Mouse (Mus musculus): ENCODE measurements around the gene Mylk. TPM values are rescaled to one million over a fixed set of nuclear protein-coding genes. Genes with fewer than 3 reads are reported as not detected.
A peak's percentile ranks its signal among the peaks of the same experiment; 100 is the strongest.

Mylk gene
- polyA plus RNA-seq, 1 experiment from 2014 or later, result 18.1 TPM

DNA sequence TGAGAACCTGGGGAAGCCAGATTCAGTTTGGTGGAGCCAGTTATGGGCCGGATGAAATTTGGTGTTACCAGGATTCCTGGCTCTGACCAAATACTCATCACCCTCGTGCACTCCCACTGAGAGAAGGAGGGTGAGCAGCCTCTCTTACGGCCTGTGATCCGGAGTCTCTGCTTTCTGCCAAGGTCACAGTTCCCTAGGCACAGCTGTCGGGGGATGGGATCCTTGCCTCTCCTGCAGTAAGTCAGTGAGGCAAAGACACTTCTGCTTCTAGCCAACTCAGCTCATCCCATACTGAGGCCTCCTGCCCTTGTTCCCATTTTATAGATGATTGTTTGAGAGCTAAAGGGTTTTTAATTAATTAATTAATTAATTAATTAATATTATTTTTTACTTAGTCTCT lies 13.2 kb downstream of the Mylk start:
- Histone ChIP-seq H3K9me3 (ENCODE audit: control insufficient read depth, low read length) (no peaks in the 10 kb centered on the region), H3K4me3 (ENCODE audit: low read depth, low read length) (no peak overlapping the region), H3K27me3 (replicated peaks; ENCODE audit: control insufficient read depth, insufficient read depth, low read length) (no peaks in the 10 kb centered on the region), H3K9ac (ENCODE audit: low read depth, low read length) (no peak overlapping the region), H3K36me3 (ENCODE audit: control insufficient read depth, insufficient read depth, low read length) (no peaks in the 10 kb centered on the region), H3K4me1 (ENCODE audit: control insufficient read depth, insufficient read depth, low read length) (0 out of 2 replicates have a peak, but pooled peaks cover 7% of the 10 kb centered on the region), H3K27ac (replicated peaks; ENCODE audit: low read depth, low read length) (no peak overlapping the region), H3K4me2 (ENCODE audit: low read depth, low read length) (no peak overlapping the region)
- 62% methylated on average over 5 of the region's 5 CpGs for WGBS
- DNase-seq (ENCODE audit: low spot score), result no peak
- ATAC-seq (ENCODE audit: low read depth), result no peak

DNA sequence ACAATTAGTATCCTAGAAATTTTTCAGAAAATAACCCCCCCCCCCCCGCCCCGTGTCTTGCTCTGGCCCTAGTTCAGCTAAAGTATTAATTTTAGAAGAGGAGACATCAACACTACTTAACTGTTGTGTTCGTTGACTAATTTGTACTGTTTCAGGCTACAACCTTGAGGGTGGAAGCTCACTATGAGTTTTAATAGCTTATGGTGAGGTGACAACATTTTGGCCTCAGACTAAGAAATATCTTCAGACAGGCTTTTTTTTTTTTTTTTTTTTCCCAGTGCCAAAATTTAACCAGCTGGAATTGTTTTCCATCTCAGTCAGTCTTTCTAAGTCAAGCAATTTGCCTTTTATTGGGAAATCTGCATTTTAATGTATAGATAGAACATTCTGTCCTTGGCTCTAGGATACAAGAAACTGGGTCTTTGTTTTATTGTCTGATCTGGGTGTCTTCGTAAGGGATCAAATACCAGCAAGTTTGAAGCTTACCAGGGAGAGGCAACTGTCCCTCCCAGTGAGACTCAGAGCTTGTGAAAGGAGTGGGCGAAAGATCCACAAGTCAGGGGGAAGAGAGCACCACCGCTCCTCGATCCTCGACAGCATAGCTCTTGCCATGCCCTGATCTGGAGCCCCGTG lies 19.1 kb downstream of the Mylk start:
- Histone ChIP-seq H3K9ac (ENCODE audit: low read depth, low read length) (no peak overlapping the region), H3K4me2 (ENCODE audit: low read depth, low read length) (no peak overlapping the region), H3K4me1 (ENCODE audit: control insufficient read depth, insufficient read depth, low read length) (no peaks in the 10 kb centered on the region), H3K27ac (replicated peaks; ENCODE audit: low read depth, low read length) (no peak overlapping the region), H3K4me3 (ENCODE audit: low read depth, low read length) (no peak overlapping the region), H3K36me3 (ENCODE audit: control insufficient read depth, insufficient read depth, low read length) (no peaks in the 10 kb centered on the region), H3K9me3 (ENCODE audit: control insufficient read depth, low read length) (peaks cover 5% of the 10 kb centered on the region; the same call in 1 of the 2 replicates), H3K27me3 (replicated peaks; ENCODE audit: control insufficient read depth, insufficient read depth, low read length) (no peaks in the 10 kb centered on the region)
- DNase-seq (ENCODE audit: low spot score) (no peak), ATAC-seq (ENCODE audit: low read depth) (no peak)
- WGBS, result 86% methylated on average over 9 of the region's 9 CpGs

DNA sequence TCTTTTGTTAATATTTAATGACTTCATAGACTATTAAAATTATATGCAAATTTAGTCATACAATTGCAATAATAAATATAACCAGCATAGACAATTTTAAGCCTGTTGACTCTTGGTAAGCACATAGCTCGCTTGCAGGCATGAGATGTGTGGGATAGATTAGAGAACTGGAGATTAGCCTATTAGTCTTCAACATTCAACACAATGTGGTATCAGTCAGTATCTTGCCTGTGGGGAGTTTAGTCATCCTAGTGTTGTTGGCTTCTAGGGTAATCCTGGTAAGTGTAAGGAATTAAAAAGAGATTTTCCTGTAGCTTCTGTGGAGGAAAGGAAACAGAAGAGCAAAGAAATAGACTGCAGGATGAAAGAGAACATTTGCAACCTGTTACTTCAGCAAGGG lies 20.7 kb downstream of the Mylk start:
- no peaks in the 10 kb centered on the region for H3K27me3 ChIP-seq (replicated peaks; ENCODE audit: control insufficient read depth, insufficient read depth, low read length)
- no peak for DNase-seq (ENCODE audit: low spot score)
- no peak overlapping the region for H3K27ac ChIP-seq (replicated peaks; ENCODE audit: low read depth, low read length)
- 75% methylated on average over 1 of the region's 1 CpGs for WGBS
- H3K36me3 ChIP-seq (ENCODE audit: control insufficient read depth, insufficient read depth, low read length), result no peaks in the 10 kb centered on the region
- H3K4me3 ChIP-seq (ENCODE audit: low read depth, low read length), result no peak overlapping the region
- no peak overlapping the region for H3K9ac ChIP-seq (ENCODE audit: low read depth, low read length)
- H3K9me3 ChIP-seq (ENCODE audit: control insufficient read depth, low read length), result peaks cover 5% of the 10 kb centered on the region; the same call in 1 of the 2 replicates
- no peak for ATAC-seq (ENCODE audit: low read depth)
- H3K4me1 ChIP-seq (ENCODE audit: control insufficient read depth, insufficient read depth, low read length), result no peaks in the 10 kb centered on the region
- H3K4me2 ChIP-seq (ENCODE audit: low read depth, low read length), result no peak overlapping the region

DNA sequence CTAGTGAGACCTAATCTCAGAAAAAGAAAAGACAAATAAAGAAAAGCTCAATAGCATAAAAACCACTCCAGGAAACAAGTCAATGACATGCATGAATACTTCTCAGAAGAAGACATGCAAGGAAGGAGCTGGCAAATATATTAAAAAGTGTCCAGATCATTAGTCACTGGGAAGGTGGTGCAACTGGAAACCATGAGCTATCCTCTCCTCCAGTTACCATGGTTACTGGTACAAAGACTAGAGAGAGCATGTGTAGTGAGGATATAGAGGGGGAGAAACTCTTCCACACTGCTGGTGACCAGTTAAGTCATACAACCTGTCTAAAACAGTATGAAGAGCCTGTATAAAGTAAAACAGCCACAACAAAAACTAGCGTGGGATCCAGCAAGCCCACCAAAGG lies 21.2 kb downstream of the Mylk start:
- peaks cover 5% of the 10 kb centered on the region; the same call in 1 of the 2 replicates for H3K9me3 ChIP-seq (ENCODE audit: control insufficient read depth, low read length)
- H3K27ac ChIP-seq (replicated peaks; ENCODE audit: low read depth, low read length), result no peak overlapping the region
- WGBS, result 91% methylated on average over 1 of the region's 1 CpGs
- ATAC-seq (ENCODE audit: low read depth), result no peak
- no peaks in the 10 kb centered on the region for H3K4me1 ChIP-seq (ENCODE audit: control insufficient read depth, insufficient read depth, low read length)
- H3K4me3 ChIP-seq (ENCODE audit: low read depth, low read length), result no peak overlapping the region
- no peak overlapping the region for H3K4me2 ChIP-seq (ENCODE audit: low read depth, low read length)
- no peaks in the 10 kb centered on the region for H3K27me3 ChIP-seq (replicated peaks; ENCODE audit: control insufficient read depth, insufficient read depth, low read length)
- no peak overlapping the region for H3K9ac ChIP-seq (ENCODE audit: low read depth, low read length)
- no peak for DNase-seq (ENCODE audit: low spot score)
- H3K36me3 ChIP-seq (ENCODE audit: control insufficient read depth, insufficient read depth, low read length), result no peaks in the 10 kb centered on the region

DNA sequence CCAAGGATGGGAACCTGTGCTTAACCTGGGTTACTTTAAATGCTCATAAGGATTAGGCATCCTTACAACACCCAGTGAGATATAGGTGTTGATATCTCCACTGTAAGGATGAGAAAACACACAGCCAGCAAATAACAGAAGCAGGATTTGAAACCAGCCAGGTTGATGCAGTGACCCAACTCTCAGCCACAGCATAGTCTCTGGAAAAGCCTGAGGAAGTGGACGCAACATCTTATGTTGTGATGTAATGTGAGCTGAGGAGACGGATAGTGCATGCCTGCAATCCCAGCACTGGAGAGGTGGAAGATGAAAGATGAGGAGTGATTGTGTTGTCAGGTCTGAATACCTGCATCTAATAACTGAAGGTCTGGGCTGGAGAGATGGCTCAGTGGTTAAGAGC lies 22.4 kb downstream of the Mylk start:
- 86% methylated on average over 2 of the region's 2 CpGs for WGBS
- DNase-seq (ENCODE audit: low spot score) (no peak), ATAC-seq (ENCODE audit: low read depth) (no peak)
- H3K27me3 ChIP-seq (replicated peaks; ENCODE audit: control insufficient read depth, insufficient read depth, low read length), result no peaks in the 10 kb centered on the region
- peaks cover 5% of the 10 kb centered on the region; the same call in 1 of the 2 replicates for H3K9me3 ChIP-seq (ENCODE audit: control insufficient read depth, low read length)
- no peaks in the 10 kb centered on the region for H3K4me1 ChIP-seq (ENCODE audit: control insufficient read depth, insufficient read depth, low read length)
- H3K4me3 ChIP-seq (ENCODE audit: low read depth, low read length), result no peak overlapping the region
- no peak overlapping the region for H3K9ac ChIP-seq (ENCODE audit: low read depth, low read length)
- H3K36me3 ChIP-seq (ENCODE audit: control insufficient read depth, insufficient read depth, low read length), result no peaks in the 10 kb centered on the region
- H3K4me2 ChIP-seq (ENCODE audit: low read depth, low read length), result no peak overlapping the region
- no peak overlapping the region for H3K27ac ChIP-seq (replicated peaks; ENCODE audit: low read depth, low read length)

DNA sequence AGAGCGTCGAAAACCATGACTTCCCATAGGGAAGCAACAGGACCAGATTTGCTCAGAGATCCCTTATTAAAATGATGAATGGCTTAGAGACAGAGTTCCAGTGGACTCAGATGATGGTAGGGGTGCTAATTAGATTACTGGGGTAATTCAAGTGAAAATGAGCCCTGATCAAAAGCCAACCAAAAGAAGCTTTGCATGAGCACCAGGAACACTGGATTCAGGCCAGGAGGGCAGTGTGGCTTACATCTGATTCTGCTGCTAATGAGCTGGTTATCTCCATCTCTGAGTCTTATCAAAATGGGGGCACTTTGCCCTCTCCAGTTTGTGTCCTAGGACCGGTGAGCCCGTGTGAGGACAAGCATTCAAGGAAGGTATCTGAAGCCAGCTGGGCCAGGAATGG lies 23.4 kb downstream of the Mylk start:
- DNase-seq (ENCODE audit: low spot score), result no peak
- Histone ChIP-seq H3K4me3 (ENCODE audit: low read depth, low read length) (no peak overlapping the region), H3K9me3 (ENCODE audit: control insufficient read depth, low read length) (peaks cover 5% of the 10 kb centered on the region; the same call in 1 of the 2 replicates), H3K9ac (ENCODE audit: low read depth, low read length) (no peak overlapping the region), H3K4me2 (ENCODE audit: low read depth, low read length) (no peak overlapping the region), H3K27me3 (replicated peaks; ENCODE audit: control insufficient read depth, insufficient read depth, low read length) (no peaks in the 10 kb centered on the region), H3K36me3 (ENCODE audit: control insufficient read depth, insufficient read depth, low read length) (no peaks in the 10 kb centered on the region), H3K27ac (replicated peaks; ENCODE audit: low read depth, low read length) (no peak overlapping the region), H3K4me1 (ENCODE audit: control insufficient read depth, insufficient read depth, low read length) (no peaks in the 10 kb centered on the region)
- no peak for ATAC-seq (ENCODE audit: low read depth)
- WGBS, result 71% methylated on average over 4 of the region's 4 CpGs

DNA sequence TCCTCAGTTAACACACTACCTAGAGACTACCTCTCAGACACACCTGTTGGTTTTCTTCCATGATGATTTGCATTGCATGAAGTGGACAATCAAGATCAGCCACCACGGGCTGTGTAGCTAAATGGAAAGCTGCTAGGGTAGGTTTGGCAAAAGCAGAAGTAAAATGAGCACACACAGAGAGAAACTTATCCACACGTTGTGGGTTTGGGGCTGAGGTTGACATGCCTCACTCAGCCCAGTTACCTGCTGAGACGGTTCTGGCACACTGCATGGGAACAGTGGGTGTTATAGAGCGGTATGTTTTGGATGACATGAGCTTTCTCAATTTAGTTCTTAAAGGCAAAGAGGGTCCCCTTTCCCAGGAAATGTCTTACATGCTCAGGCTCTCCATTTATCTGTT lies 25.1 kb downstream of the Mylk start:
- H3K4me2 ChIP-seq (ENCODE audit: low read depth, low read length), result no peak overlapping the region
- H3K27ac ChIP-seq (replicated peaks; ENCODE audit: low read depth, low read length), result no peak overlapping the region
- no peaks in the 10 kb centered on the region for H3K36me3 ChIP-seq (ENCODE audit: control insufficient read depth, insufficient read depth, low read length)
- H3K27me3 ChIP-seq (replicated peaks; ENCODE audit: control insufficient read depth, insufficient read depth, low read length), result no peaks in the 10 kb centered on the region
- 83% methylated on average over 4 of the region's 4 CpGs for WGBS
- peaks cover 5% of the 10 kb centered on the region; the same call in 1 of the 2 replicates for H3K9me3 ChIP-seq (ENCODE audit: control insufficient read depth, low read length)
- no peak overlapping the region for H3K4me3 ChIP-seq (ENCODE audit: low read depth, low read length)
- no peak for ATAC-seq (ENCODE audit: low read depth)
- no peaks in the 10 kb centered on the region for H3K4me1 ChIP-seq (ENCODE audit: control insufficient read depth, insufficient read depth, low read length)
- DNase-seq (ENCODE audit: low spot score), result no peak
- no peak overlapping the region for H3K9ac ChIP-seq (ENCODE audit: low read depth, low read length)

DNA sequence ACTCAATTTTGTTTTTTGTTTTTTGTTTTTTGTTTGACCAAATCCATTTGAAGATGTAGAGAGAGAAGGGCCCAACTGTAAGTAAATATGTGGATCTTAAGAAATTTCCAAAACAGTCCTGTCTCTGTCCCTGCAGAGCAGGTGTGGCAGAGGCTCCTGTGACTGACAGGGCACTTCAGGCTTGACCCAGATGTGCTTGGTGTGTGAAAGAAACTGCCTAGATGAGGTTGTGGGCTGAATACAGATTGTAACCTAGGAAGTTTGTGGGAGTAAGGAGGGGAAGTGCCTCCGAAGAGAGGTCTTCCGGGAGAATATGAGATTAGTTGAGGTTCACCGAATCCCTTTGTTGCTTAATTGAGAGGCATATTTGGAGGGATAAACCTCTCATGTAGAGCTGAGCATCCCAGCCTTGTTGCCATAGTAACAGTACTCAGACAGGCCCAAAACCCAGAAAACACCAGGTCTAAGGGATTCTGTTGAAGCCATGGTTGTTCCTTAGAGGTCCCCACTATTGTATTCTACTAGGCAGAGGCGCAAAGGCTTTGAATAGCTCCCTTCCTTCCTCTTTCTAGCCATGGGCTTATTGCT lies 27.5 kb downstream of the Mylk start:
- WGBS, result 54% methylated on average over 4 of the region's 4 CpGs
- Histone ChIP-seq H3K4me1 (ENCODE audit: control insufficient read depth, insufficient read depth, low read length) (no peaks in the 10 kb centered on the region), H3K4me2 (ENCODE audit: low read depth, low read length) (no peak overlapping the region), H3K36me3 (ENCODE audit: control insufficient read depth, insufficient read depth, low read length) (no peaks in the 10 kb centered on the region), H3K27ac (replicated peaks; ENCODE audit: low read depth, low read length) (no peak overlapping the region), H3K9me3 (ENCODE audit: control insufficient read depth, low read length) (no peaks in the 10 kb centered on the region), H3K4me3 (ENCODE audit: low read depth, low read length) (no peak overlapping the region), H3K27me3 (replicated peaks; ENCODE audit: control insufficient read depth, insufficient read depth, low read length) (no peaks in the 10 kb centered on the region), H3K9ac (ENCODE audit: low read depth, low read length) (no peak overlapping the region)
- ATAC-seq (ENCODE audit: low read depth) (peak; percentile 53; the same call in 1 of the 2 replicates), DNase-seq (ENCODE audit: low spot score) (peak; percentile 51)

DNA sequence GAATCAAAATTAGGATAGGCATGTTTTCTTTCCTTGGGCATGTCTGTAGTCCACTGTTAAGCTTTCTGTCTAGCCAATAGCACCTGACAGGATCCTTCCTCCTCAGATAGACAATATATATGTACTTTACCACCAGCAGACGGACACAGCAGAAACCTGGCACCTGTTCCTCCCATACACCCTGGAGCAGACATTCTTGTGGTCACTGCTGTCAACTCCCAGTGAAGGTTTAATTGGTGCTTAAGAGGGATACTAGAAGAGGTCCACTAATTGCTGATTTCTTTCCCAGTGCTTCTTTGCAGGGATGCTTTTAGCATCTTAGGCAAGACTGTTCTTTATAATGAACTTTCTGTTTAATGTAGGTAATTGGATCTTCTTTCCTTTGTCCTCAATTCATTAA lies 37.4 kb downstream of the Mylk start:
- no peak for DNase-seq (ENCODE audit: low spot score)
- no peak overlapping the region for H3K27ac ChIP-seq (replicated peaks; ENCODE audit: low read depth, low read length)
- H3K4me1 ChIP-seq (ENCODE audit: control insufficient read depth, insufficient read depth, low read length), result no peaks in the 10 kb centered on the region
- WGBS, result 27% methylated on average over 1 of the region's 1 CpGs
- no peaks in the 10 kb centered on the region for H3K9me3 ChIP-seq (ENCODE audit: control insufficient read depth, low read length)
- no peak overlapping the region for H3K4me2 ChIP-seq (ENCODE audit: low read depth, low read length)
- H3K4me3 ChIP-seq (ENCODE audit: low read depth, low read length), result no peak overlapping the region
- H3K9ac ChIP-seq (ENCODE audit: low read depth, low read length), result no peak overlapping the region
- no peaks in the 10 kb centered on the region for H3K36me3 ChIP-seq (ENCODE audit: control insufficient read depth, insufficient read depth, low read length)
- no peaks in the 10 kb centered on the region for H3K27me3 ChIP-seq (replicated peaks; ENCODE audit: control insufficient read depth, insufficient read depth, low read length)
- no peak for ATAC-seq (ENCODE audit: low read depth)

Measured in embryonic facial prominence, embryonic 14.5 days (tissue).